Mouse (Mus musculus) neural tube, embryonic 13.5 days (tissue): ENCODE results near the gene Pla2g15. TPM values are rescaled to one million over a fixed set of nuclear protein-coding genes. Genes with fewer than 3 reads are reported as not detected.
A peak's percentile ranks its signal among the peaks of the same experiment; 100 is the strongest.
"Not testable (repeated sequence)": the region's sequence is repeated elsewhere in the genome, so short reads cannot be mapped to it uniquely, and the experiment has no call there.

Experiments used
- ATAC-seq: fragments of 200-750 bp; cut with Nextera tagmentation; 2 replicates; pipeline ENCODE4 v1.8.0; 2017; ENCODE audit warnings: low read depth, mild to moderate bottlenecking, moderate TSS enrichment, moderate library complexity
- H3K27ac ChIP-seq: fragments of 300-500 bp; sonication (generic); replicated peaks from 2 replicates; pipeline ENCODE4 v1.5.1; 2015; ENCODE audit warnings: moderate library complexity, mild to moderate bottlenecking, inconsistent platforms
- H3K27me3 ChIP-seq: fragments of 300-500 bp; sonication (generic); 2 replicates; pipeline ENCODE4 v1.6.1; 2015; ENCODE audit warnings: mild to moderate bottlenecking, inconsistent platforms
- H3K36me3 ChIP-seq: fragments of 300-500 bp; sonication (generic); 2 replicates; pipeline ENCODE4 v1.6.1; 2015; ENCODE audit warnings: mild to moderate bottlenecking, inconsistent platforms
- H3K4me1 ChIP-seq: fragments of 300-500 bp; sonication (generic); replicated peaks from 2 replicates; pipeline ENCODE4 v1.6.1; 2015; ENCODE audit warnings: inconsistent platforms
- H3K4me2 ChIP-seq: fragments of 300-500 bp; sonication (generic); 2 replicates; pipeline ENCODE4 v1.6.1; 2015; ENCODE audit warnings: inconsistent platforms, mild to moderate bottlenecking, moderate library complexity
- H3K4me3 ChIP-seq: fragments of 300-500 bp; sonication (generic); 2 replicates; pipeline ENCODE4 v1.5.1; 2015; ENCODE audit warnings: mild to moderate bottlenecking, inconsistent platforms
- H3K9ac ChIP-seq: fragments of 300-500 bp; sonication (generic); 2 replicates; pipeline ENCODE4 v1.6.1; 2015; ENCODE audit warnings: moderate library complexity, mild to moderate bottlenecking, inconsistent platforms
- H3K9me3 ChIP-seq: fragments of 300-500 bp; sonication (generic); 2 replicates; pipeline ENCODE4 v1.6.1; 2016; ENCODE audit warnings: inconsistent platforms
- WGBS: fragments of 180-500 bp; shearing (Covaris S2); methylation state at CpG from one replicate; pipeline ENCODE4 v1.1.7; 2015; 5-methylcytosine and 5-hydroxymethylcytosine counted together
- polyA plus RNA-seq: library from polyadenylated mRNA; unstranded; fragments of >200 nt; fragmentation: Nextera tagmentation; extraction: Ambion mirVana; gene quantifications from 2 replicates; pipeline ENCODE4 v1.2.1, GENCODE M21; 2015

Gene Pla2g15
- polyA plus RNA-seq, 1 experiment from 2014 or later, result 18.1 TPM

DNA sequence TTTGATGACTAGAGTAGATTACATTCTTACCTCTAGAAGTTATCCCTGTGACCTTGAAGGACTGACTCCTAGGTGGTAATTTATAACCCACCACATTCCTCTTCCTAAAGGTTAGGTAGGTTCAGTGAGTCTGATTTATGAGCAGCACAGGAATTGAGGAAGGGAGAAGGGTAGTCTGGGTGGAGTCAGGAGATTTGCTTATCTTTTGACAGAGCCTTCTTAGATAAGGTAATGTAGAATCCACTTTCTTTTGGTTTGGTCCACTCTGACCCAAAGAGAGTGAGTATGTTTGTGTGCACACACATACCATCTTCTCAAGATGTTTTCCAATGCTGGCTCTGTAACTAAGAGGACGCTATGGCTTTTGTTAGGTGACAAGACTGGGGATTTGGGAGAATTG lies 27.4 kb downstream of the Pla2g15 start:
- Histone ChIP-seq H3K4me3 (no peak overlapping the region), H3K27ac (no peak overlapping the region), H3K9ac (no peak overlapping the region), H3K4me2 (no peak overlapping the region), H3K4me1 (peaks cover 15% of the 10 kb centered on the region), H3K27me3 (no peaks in the 10 kb centered on the region), H3K9me3 (no peaks in the 10 kb centered on the region), H3K36me3 (peaks cover 12% of the 10 kb centered on the region; the same call in 1 of the 2 replicates)
- ATAC-seq, result no peak
- 85% methylated on average over 1 of the region's 1 CpGs for WGBS

DNA sequence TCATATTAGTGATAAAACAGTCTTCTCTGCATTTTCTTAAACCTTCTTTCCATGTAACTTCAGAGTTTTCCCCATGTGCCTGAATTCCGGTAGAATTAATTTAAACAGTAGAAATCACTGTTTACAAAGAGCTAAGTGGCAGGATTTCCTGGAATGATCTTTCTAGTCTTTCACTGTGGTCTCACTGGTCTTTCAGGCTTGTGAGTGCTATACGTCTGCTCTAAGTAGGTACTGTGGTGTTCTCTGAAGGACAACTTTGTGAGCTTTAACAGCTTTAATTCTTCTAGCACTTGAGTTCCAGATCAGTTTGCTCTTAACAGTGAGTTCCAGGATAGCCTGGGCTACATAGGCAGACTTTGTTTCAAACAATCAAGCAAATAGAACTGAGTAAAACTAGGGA lies 28.2 kb downstream of the Pla2g15 start:
- Histone ChIP-seq H3K4me1 (peaks cover 15% of the 10 kb centered on the region), H3K9me3 (no peaks in the 10 kb centered on the region), H3K36me3 (peaks cover 20% of the 10 kb centered on the region; the same call in 1 of the 2 replicates), H3K27ac (no peak overlapping the region), H3K9ac (no peak overlapping the region), H3K4me2 (no peak overlapping the region), H3K27me3 (no peaks in the 10 kb centered on the region), H3K4me3 (no peak overlapping the region)
- 83% methylated on average over 2 of the region's 2 CpGs for WGBS
- ATAC-seq, result no peak

DNA sequence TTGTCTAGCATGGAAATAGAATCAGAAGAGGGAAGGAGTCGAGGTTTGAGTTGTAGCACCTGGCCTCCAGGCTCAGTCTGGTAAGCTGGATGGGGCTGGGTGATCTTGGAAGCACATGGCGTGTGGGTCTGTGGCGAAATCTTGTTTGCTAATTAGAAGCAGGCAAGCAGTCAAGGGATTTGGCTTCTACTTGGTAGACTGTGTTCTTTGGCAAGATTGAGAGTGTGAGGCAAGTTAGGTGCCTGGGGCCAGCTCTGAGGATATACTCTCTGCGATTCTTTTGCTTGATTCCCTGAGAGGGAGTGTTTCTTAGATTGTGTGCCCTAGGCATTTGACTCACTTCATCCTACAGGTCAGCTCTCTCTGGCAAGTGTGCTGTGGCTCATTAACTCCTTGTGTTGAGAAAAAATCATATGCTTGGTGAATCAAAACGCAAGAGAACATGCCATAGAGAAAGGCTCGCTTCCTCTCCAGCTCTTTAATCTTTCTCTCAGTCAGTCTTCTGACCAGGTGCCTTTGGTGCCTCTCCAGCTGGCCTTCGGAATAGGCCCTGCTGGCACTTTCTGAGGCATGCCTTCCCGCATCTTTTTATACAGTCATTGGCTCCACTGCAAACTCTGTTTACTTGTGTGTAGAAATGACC lies 35.5 kb downstream of the Pla2g15 start:
- Histone ChIP-seq H3K27ac (no peak overlapping the region), H3K4me3 (no peak overlapping the region), H3K4me2 (no peak overlapping the region), H3K9me3 (no peaks in the 10 kb centered on the region), H3K27me3 (no peaks in the 10 kb centered on the region), H3K36me3 (peaks cover 62% of the 10 kb centered on the region), H3K4me1 (no peaks in the 10 kb centered on the region), H3K9ac (no peak overlapping the region)
- ATAC-seq, result no peak
- whole genome bisulfite sequencing, result 91% methylated on average over 8 of the region's 8 CpGs

DNA sequence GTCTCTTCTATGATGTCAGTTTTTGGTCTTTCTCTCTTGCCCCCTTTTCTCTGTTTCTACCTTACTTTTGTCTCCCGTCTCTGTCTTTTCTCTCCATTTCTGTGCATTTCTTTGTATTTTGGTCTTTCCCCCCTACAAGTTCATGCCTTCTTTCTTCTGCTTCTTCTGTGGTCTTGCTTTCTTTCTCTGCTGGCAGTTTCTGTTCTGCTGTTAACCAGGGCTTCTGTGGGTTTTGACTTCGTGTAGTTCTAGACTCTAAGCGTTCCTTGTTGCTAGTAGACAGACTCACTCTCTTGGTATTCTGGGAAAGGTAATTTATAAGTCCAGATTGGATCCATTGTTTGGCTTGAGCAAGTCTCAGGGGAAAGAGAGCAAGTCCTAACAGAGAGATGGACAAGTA lies 36.2 kb downstream of the Pla2g15 start:
- no peak overlapping the region for H3K9ac ChIP-seq
- H3K4me2 ChIP-seq, result no peak overlapping the region
- no peak overlapping the region for H3K4me3 ChIP-seq
- H3K27ac ChIP-seq, result no peak overlapping the region
- no peak for ATAC-seq
- 96% methylated on average over 3 of the region's 3 CpGs for WGBS
- H3K36me3 ChIP-seq, result peaks cover 68% of the 10 kb centered on the region
- H3K27me3 ChIP-seq, result no peaks in the 10 kb centered on the region
- H3K4me1 ChIP-seq, result no peaks in the 10 kb centered on the region
- no peaks in the 10 kb centered on the region for H3K9me3 ChIP-seq

DNA sequence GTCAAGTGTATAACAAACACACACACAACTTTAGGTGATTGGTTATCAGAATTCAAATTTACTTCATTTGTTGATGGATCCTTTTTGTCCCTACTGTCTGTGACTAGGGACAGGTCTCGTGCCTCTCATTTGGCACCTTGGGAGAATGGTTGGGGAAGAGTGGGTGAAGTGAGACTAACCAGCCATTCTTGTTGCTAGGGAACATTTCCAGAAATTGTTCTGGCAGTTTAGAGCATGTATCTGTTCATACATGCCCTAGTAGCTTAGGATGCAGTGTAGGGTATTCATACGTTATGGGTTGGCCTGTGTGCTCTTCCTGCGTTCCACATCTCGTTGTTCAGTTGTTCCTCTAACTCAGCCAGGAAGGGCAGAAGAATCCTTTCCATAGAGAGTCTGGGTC lies 39.0 kb downstream of the Pla2g15 start:
- peaks cover 71% of the 10 kb centered on the region for H3K36me3 ChIP-seq
- 96% methylated on average over 4 of the region's 4 CpGs for WGBS
- ATAC-seq, result no peak

DNA sequence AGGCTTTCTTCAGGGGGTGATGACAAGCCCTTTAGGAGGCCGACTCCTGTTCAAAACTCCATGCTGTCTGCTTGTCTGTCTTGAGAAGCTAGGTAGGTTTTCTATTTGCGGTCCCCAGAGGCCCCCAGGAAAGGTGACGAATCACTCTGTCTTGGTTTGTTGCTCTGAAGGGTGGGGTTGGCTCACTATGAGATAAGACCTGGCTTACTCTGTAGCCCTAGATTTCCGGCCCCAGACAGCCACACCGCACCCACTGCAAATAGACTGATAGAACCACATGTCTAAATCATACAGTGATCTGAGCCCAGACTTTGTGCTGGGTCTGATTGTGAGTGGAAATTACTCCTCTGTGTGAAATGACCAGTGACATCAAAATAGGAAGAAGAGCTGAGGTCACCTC lies 41.4 kb downstream of the Pla2g15 start:
- Histone ChIP-seq H3K4me1 (no peaks in the 10 kb centered on the region), H3K27ac (no peak overlapping the region)
- 91% methylated on average over 5 of the region's 5 CpGs for WGBS

More for the DNA sequence above, 39.0 kb downstream of the Pla2g15 start:
- Histone ChIP-seq H3K4me3 (no peak overlapping the region), H3K9ac (no peak overlapping the region), H3K4me2 (no peak overlapping the region), H3K4me1 (no peaks in the 10 kb centered on the region), H3K9me3 (no peaks in the 10 kb centered on the region), H3K27me3 (no peaks in the 10 kb centered on the region), H3K27ac (no peak overlapping the region)

DNA sequence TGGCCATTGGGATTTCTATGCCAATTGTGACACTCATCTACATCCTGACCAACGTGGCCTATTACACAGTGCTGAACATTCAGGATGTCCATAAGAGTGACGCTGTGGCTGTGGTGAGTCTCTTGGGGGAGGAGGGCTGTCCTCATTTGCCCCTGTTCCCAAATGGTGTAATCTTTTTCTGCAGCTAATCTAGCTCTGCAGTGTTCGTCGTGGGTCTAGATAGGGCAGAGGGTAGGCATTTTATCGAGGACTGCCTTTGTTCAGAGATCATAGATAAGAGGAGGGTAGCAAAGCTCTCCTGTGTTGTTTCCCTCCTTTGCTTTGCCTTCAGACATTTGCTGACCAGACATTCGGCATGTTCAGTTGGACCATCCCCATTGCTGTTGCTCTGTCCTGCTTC lies 43.0 kb downstream of the Pla2g15 start:
- no peak for ATAC-seq
- H3K9ac ChIP-seq, result no peak overlapping the region
- WGBS, result 93% methylated on average over 6 of the region's 6 CpGs
- H3K27me3 ChIP-seq, result no peaks in the 10 kb centered on the region
- H3K4me2 ChIP-seq, result no peak overlapping the region
- no peak overlapping the region for H3K4me3 ChIP-seq
- H3K9me3 ChIP-seq, result no peaks in the 10 kb centered on the region
- H3K4me1 ChIP-seq, result no peaks in the 10 kb centered on the region
- peaks cover 85% of the 10 kb centered on the region for H3K36me3 ChIP-seq
- no peak overlapping the region for H3K27ac ChIP-seq

More for the DNA sequence above, 41.4 kb downstream of the Pla2g15 start:
- Histone ChIP-seq H3K9ac (no peak overlapping the region), H3K9me3 (no peaks in the 10 kb centered on the region), H3K36me3 (peaks cover 85% of the 10 kb centered on the region), H3K27me3 (no peaks in the 10 kb centered on the region), H3K4me3 (no peak overlapping the region), H3K4me2 (no peak overlapping the region)
- no peak for ATAC-seq

DNA sequence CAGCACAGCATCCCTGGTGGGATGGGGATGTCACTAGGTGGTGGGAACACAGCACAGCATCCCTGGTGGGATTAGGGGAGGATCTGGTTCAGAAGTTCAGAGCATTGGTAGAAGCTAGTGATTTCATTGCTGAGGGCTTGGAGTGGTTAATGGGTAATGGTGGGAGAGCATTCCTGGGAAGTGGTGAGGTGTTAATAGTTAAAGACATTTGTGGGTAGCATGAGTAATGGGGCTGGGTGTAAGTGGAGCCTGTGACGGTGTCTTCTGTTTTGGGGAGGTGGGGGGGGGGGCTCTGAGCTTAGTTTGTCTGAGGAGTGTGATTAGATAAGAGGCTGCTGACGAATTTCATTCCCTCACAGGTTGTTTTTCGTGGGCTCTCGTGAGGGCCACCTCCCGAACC lies 43.9 kb downstream of the Pla2g15 start:
- H3K9me3 ChIP-seq, result no peaks in the 10 kb centered on the region
- no peak overlapping the region for H3K4me2 ChIP-seq
- no peak overlapping the region for H3K27ac ChIP-seq
- H3K9ac ChIP-seq, result no peak overlapping the region
- peaks cover 88% of the 10 kb centered on the region for H3K36me3 ChIP-seq
- 94% methylated on average over 5 of the region's 5 CpGs for WGBS
- ATAC-seq, result no peak
- no peak overlapping the region for H3K4me3 ChIP-seq
- H3K4me1 ChIP-seq, result no peaks in the 10 kb centered on the region
- H3K27me3 ChIP-seq, result no peaks in the 10 kb centered on the region

DNA sequence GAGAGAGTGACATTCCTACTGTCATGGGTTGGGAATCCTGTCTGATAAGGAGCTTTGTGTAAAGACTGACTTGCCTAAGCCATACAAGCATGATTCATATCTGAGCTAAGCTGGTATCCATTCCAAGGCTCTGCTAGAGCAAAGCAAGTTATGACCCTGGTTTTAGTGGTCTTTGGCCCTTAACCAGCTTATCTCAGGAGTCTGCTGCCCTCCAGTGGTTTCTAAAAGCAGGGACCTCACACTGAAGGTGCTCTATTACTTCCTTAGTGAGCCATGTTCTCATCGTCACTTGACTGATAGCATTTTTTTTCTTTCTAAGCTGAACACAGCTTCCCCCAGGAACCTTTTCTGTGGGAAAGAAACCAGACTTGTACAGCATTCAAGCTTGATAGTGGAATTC lies 48.5 kb downstream of the Pla2g15 start:
- no peak overlapping the region for H3K4me3 ChIP-seq
- H3K9me3 ChIP-seq, result no peaks in the 10 kb centered on the region
- no peak overlapping the region for H3K9ac ChIP-seq
- 10% methylated on average over 1 of the region's 1 CpGs for WGBS
- no peaks in the 10 kb centered on the region for H3K27me3 ChIP-seq
- peaks cover 90% of the 10 kb centered on the region for H3K36me3 ChIP-seq
- no peak; the same call in 1 of the 2 replicates for ATAC-seq
- no peak overlapping the region for H3K4me2 ChIP-seq
- no peak overlapping the region for H3K27ac ChIP-seq
- H3K4me1 ChIP-seq, result no peaks in the 10 kb centered on the region

DNA sequence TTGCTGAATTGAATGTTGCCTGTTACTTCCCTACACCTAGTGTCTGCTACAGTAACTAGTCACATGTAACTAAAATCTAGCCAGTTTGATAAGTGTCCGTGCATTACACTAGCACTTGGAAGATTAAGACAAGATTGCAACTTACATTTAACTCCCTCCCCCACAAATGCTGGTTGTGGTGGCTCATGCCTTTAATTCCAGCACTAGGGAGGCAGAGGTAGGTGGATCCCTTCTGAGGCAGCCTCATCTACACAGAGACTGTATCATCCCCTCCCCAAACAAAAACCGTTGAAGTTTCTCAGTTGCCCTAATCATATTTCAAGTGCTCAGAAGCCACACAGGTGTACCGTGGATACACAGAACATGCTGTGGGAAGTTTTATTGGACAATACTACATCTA lies 49.4 kb downstream of the Pla2g15 start:
- not testable (repeated sequence) for H3K4me3 ChIP-seq, H3K9me3 ChIP-seq, H3K9ac ChIP-seq, H3K4me2 ChIP-seq, H3K27me3 ChIP-seq, H3K4me1 ChIP-seq, ATAC-seq, H3K27ac ChIP-seq
- WGBS, result 88% methylated on average over 3 of the region's 3 CpGs
- peaks cover 91% of the 10 kb centered on the region for H3K36me3 ChIP-seq

DNA sequence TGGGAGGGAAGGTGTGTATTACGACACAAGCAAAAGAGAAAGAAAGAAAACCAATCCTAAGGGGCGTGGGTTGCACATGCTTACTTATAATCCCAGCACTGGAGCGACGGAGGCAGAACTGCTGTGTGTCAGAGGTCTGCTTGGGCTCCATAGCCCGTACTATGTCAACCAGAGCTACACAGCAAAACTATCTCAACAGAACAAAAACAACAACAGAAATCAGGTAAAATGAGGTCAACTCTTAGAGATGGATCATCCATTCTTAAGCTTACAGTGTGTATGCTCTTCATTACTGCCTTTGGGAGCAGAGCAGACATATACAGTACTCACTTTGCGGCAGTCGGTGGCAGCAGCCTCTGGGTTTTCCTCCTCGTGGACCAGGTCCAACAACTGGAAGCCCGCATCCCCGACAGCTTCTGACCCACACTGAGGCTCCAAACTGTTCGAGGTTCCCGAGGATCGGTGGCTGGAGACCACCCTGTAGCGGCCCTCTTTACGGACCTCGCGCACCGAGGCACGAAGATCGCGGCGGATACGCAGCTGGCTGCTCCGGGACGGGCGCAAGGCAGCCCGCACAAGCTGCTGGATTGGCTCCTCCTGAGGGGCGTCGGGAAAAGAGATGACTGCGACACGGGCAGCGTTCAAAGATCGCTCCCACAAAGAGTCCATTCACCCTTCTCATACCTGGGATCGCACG lies 60.0 kb downstream of the Pla2g15 start:
- H3K27me3 ChIP-seq, result no peaks in the 10 kb centered on the region
- 1% methylated on average over 35 of the region's 35 CpGs for WGBS
- peak overlapping the region; percentile 92 for H3K9ac ChIP-seq
- H3K36me3 ChIP-seq, result peaks cover 51% of the 10 kb centered on the region
- peak overlapping the region; percentile 79 for H3K4me3 ChIP-seq
- H3K4me1 ChIP-seq, result peaks cover 26% of the 10 kb centered on the region
- peak; percentile 80 for ATAC-seq
- H3K9me3 ChIP-seq, result no peaks in the 10 kb centered on the region
- peak overlapping the region; percentile 91 for H3K4me2 ChIP-seq
- H3K27ac ChIP-seq, result peak overlapping the region; percentile 91

DNA sequence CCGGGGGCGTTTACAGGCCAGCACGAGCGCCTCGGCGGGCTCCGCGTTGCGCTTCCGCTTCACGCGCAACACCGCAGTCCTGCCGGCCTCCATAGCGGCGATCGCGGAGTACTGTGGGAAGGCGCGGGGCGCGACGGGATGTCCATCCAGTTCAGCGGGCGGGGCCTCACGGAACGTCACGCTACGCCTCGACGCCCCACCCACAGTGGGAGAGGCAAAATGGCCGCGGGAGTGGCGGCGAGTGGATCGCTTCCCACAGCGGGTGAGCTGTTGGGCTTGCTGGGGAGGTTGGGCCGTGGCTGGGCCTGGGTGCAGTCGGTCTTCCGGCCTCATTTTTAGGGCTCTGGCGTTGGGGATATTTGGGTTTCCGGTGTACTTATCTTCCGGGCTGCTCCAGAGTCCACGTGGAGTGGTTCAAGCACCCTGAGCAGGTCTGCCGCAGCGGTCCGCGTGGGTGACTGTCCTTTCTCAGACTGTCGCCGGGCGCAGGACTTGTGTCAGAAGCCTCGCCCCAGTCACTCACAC lies 60.7 kb downstream of the Pla2g15 start, which contains the start of the genes Slc7a6os and Prmt7:
Gene Slc7a6os, minus strand, starts transcription at position 115 of the 525 bp plus-strand sequence.
Gene Prmt7, plus strand, starts transcription at position 116 of the 525 bp plus-strand sequence.
- 0% methylated on average over 52 of the region's 52 CpGs for WGBS
- peak; percentile 99 for ATAC-seq
- Histone ChIP-seq H3K9ac (peak within 1 kb of the TSS; percentile 92), H3K4me3 (peak within 1 kb of the TSS; percentile 79), H3K27me3 (no peaks in the 10 kb centered on the region), H3K36me3 (peaks cover 53% of the 10 kb centered on the region), H3K4me2 (peak within 1 kb of the TSS; percentile 91), H3K9me3 (no peaks in the 10 kb centered on the region), H3K27ac (peak within 1 kb of the TSS; percentile 91), H3K4me1 (peaks cover 26% of the 10 kb centered on the region)
